Mouse (Mus musculus): ENCODE results near the gene Olfr600. TPM values are rescaled to one million over a fixed set of nuclear protein-coding genes. Genes with fewer than 3 reads are reported as not detected.
"Not testable (repeated sequence)": the region's sequence is repeated elsewhere in the genome, so short reads cannot be mapped to it uniquely, and the experiment has no call there.

The Olfr600 gene
- not detected for total RNA-seq (2022)

DNA sequence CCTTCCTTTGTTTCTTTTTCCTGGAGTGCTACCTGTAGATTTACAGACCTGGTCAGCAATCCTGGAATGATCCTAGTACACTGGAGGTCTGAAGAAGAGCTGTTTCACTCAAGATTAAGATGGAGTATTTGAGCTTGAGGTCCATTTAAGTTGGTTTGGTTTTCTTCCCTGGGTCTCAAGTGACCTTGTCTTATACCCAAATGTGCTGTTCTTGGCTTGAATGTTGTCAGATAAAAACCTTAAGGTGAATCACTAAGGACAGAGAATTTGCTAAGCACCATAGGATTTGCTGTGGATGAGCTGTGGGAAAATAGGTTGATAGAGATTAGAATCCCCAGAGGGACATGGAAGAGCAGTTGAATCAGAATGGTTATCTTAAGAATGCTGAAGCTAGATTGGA, at the start of gene Olfr600:
Gene Olfr600, minus strand, starts transcription at position 101 of the 400 bp plus-strand sequence.
- no peak for DNase-seq (ENCODE audit: low spot score)

DNA sequence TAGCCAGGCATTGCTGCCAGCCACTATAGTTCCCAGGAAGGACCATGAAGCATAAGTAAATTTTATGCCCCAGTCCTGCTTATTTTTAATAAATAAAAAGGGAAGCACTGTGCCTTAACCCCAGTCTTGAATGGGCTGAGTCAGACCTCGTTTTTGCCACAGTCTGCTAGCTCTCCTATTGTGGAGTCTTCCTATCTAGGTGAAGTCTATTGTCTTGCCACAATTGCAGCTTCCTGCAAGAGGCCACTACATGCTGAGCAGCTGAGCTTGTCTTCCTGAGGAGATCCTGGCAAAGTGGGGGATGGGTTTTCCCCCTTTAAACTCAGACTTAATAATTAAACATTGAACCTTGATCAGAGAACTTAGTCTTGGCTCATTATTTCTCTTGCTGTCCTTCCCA, 49.5 kb upstream of the Olfr600 start:
- DNase-seq (ENCODE audit: low spot score), result no peak

DNA sequence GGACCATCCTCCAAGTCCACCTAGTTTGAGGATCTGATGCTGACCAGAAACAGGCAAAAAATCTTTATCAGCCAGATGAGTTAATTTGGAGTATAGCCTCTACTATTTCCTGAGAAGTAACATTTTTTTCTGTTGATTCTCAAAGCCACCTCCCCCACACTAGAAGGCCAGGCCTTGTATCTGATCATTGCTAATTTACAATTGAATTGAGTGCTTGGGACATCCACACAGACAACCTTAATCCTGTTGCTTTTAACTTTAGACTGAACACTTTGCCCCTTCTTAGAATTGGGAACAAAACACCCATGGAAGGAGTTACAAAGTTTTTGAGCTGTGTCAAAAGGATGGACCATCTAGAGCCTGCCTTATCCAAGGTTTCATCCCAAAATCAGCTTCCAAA, 48.3 kb upstream of the Olfr600 start:
- no peak for DNase-seq (ENCODE audit: low spot score)

DNA sequence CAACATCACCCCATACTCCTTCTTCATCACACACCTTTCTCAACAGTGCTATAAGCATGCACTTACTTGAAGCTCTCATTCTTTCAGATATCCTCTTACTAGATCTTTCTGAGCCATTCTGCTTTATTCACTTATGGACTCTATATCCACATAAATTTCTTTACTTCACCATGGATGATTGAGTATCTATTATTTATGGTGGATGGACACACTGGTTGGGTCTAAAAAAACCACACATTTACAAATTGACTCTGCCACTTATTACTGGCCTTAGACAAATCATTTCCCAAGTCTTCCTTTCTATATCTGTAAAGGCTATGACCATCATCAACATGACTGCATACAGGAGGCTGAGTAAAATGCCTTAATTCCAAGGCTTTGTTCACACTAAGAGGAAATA, 36.6 kb upstream of the Olfr600 start, which contains the start of gene Olfr603:
Gene Olfr603, minus strand, starts transcription at position 101 of the 400 bp plus-strand sequence.
- no peak for DNase-seq (ENCODE audit: low spot score)

DNA sequence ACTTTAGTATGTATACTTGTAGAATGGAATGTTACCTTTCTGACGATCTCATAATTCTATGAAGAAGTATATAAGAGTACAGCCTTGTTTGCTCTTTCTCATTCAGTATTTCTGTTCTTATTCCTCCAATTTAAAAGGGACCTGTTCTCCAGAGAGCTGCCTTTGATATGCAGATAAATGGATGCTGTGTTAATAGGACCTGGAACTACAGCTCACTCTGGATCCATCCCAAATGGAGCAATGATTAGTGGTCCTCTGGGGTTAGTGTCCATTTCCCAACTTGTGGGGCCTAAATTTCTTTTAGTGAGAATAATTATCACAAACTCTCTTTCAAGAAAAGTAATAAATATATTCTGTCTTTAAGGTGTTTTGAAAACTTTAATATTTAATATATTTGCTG, 13.1 kb upstream of the Olfr600 start, which contains the start of gene Olfr601:
Gene Olfr601, minus strand, starts transcription at position 101 of the 400 bp plus-strand sequence.
- no peak for DNase-seq (ENCODE audit: low spot score)

DNA sequence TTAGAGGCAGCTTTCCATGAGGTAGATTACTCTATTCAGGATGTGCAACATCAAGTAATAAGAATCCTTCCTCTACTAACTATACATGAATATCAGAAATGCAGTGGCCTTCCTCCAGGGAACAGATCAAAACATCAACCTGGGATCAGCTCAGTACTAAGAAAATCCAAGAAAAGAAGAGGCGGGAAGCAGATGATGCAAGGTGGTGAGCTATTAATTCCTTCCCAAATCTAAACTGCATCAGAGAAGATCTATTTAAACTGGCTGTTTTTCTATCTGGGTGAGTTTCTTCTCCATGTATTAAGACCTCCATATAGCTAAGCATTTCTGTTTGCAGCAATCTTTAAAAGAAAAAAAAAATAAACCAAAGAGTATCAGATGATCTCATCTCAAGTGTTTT, 13.9 kb downstream of the Olfr600 start, which contains the start of gene Olfr599:
Gene Olfr599, plus strand, starts transcription at position 301 of the 400 bp plus-strand sequence.
- no peak for DNase-seq (ENCODE audit: low spot score)

DNA sequence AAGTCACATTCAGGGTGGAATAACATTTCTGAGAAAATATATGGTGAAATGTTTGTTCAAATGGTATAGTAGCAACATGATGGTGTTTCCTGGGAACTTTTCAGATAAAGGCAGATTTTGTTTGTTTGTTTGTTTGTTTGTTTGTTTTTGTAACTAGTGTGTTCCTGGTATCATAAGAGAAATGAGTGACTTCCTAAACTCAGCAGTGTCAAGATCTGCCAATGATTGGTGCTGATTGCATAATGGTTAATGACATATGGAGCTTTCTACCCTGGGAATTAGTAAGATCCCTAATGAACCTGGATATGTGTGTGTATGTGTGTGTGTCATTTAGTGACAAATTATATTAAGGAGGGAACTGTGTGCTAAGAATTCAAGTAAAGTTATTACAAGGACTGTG, 26.2 kb downstream of the Olfr600 start, which contains the start of gene Olfr598:
Gene Olfr598, plus strand, starts transcription at position 301 of the 400 bp plus-strand sequence.
- DNase-seq (ENCODE audit: low spot score), result no peak

DNA sequence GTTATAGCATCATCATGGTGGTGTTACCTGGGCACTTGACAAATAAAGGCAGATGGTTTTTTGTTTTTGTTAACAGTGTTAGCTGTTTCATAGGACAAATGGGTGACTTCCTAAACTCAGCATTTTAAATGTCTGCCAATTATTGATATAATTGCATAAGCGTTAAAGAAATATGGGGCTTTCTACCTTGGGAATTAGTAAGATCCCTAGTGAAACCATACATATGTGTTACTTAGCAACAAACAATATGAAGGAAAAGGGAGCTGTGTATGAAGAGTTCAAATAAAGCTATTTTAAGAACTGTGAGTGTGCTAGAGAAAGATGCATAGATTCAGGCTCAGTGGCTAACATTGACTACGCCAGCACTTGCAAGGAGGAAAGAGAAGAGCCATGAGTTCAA, 33.5 kb downstream of the Olfr600 start, which contains the start of gene Olfr597:
Gene Olfr597, plus strand, starts transcription at position 301 of the 400 bp plus-strand sequence.
- DNase-seq (ENCODE audit: low spot score), result not testable (repeated sequence)

DNA sequence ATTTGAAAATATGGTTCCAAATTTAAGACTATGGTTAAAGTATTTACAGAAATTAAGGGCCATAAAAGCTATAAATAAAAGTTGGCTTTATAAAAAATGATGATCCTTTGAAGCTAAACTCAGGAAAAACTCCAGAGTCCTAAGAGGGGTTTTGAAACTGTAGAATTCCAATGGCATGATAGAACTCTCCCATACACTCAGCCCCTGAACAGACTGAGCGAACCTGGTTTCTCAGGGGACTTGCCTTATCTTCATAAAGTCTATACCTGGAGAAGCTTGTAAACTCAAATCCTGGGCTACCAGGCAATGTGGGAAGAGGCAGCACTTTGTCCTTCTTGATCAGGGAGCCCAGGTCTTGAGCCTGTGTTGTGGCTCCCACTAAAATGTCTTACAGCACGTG, 44.1 kb downstream of the Olfr600 start, which contains the start of gene Olfr596:
Gene Olfr596, plus strand, starts transcription at position 301 of the 400 bp plus-strand sequence.
- DNase-seq (ENCODE audit: low spot score), result not testable (repeated sequence)

Other genes starting within 250 kb of the Olfr600 start
- not detected for gene Olfr586, start 224.0 kb downstream of the Olfr600 start, total RNA-seq (2022)
- not detected for gene Olfr588-ps1, start 208.8 kb downstream of the Olfr600 start, total RNA-seq (2022)
- not detected for gene Olfr589, start 193.3 kb downstream of the Olfr600 start, total RNA-seq (2022)
- gene Olfr591, start 171.3 kb downstream of the Olfr600 start, total RNA-seq (2022), result not detected
- not detected for gene Olfr592, start 164.9 kb downstream of the Olfr600 start, total RNA-seq (2022)
- gene Olfr593, start 137.8 kb downstream of the Olfr600 start, total RNA-seq (2022), result not detected
- not detected for gene Olfr594, start 132.7 kb downstream of the Olfr600 start, total RNA-seq (2022)
- gene Usp17ld, start 97.2 kb downstream of the Olfr600 start, total RNA-seq (2022), result not detected
- not detected for gene Olfr596, start 44.0 kb downstream of the Olfr600 start, total RNA-seq (2022)
- gene Olfr597, start 33.4 kb downstream of the Olfr600 start, total RNA-seq (2022), result not detected
- not detected for gene Olfr598, start 26.1 kb downstream of the Olfr600 start, total RNA-seq (2022)
- not detected for gene Olfr599, start 13.8 kb downstream of the Olfr600 start, total RNA-seq (2022)
- not detected for gene Olfr601, start 13.0 kb upstream of the Olfr600 start, total RNA-seq (2022)
- not detected for gene Olfr603, start 36.5 kb upstream of the Olfr600 start, total RNA-seq (2022)
- gene Usp17lc, start 65.4 kb upstream of the Olfr600 start, total RNA-seq (2022), result not detected
- gene Olfr605, start 95.8 kb upstream of the Olfr600 start, total RNA-seq (2022), result not detected
- gene Olfr606, start 99.4 kb upstream of the Olfr600 start, total RNA-seq (2022), result not detected
- gene Olfr607, start 114.5 kb upstream of the Olfr600 start, total RNA-seq (2022), result not detected
- not detected for gene Olfr608, start 120.2 kb upstream of the Olfr600 start, total RNA-seq (2022)
- gene Olfr609, start 148.4 kb upstream of the Olfr600 start, total RNA-seq (2022), result not detected
- gene Olfr610, start 162.5 kb upstream of the Olfr600 start, total RNA-seq (2022), result not detected
- gene Olfr611, start 171.2 kb upstream of the Olfr600 start, total RNA-seq (2022), result not detected
- not detected for gene Olfr612, start 193.0 kb upstream of the Olfr600 start, total RNA-seq (2022)
- not detected for gene Olfr613, start 198.4 kb upstream of the Olfr600 start, total RNA-seq (2022)
- not detected for gene Olfr615, start 206.4 kb upstream of the Olfr600 start, total RNA-seq (2022)
- gene Olfr616, start 219.5 kb upstream of the Olfr600 start, total RNA-seq (2022), result not detected
- gene Olfr617, start 223.4 kb upstream of the Olfr600 start, total RNA-seq (2022), result not detected
- not detected for gene Olfr618, start 240.4 kb upstream of the Olfr600 start, total RNA-seq (2022)